Mouse (Mus musculus) heart, postnatal 0 days (tissue): ENCODE measurements around the gene Ecd. TPM values are rescaled to one million over a fixed set of nuclear protein-coding genes. Genes with fewer than 3 reads are reported as not detected.
"Not testable (repeated sequence)": the region's sequence is repeated elsewhere in the genome, so short reads cannot be mapped to it uniquely, and the experiment has no call there.

Experiments used
- ATAC-seq: fragments of 200-750 bp; cut with Nextera tagmentation; 2 replicates; pipeline ENCODE4 v1.8.0; 2017; ENCODE audit warnings: low read depth, moderate number of reproducible peaks, moderate library complexity; ENCODE audit not compliant: insufficient read depth
- DNase-seq: peaks from one replicate; pipeline ENCODE4 v3.0.0-alpha.2; 2016; ENCODE audit warnings: low spot score
- H3K27ac ChIP-seq: fragments of 300-500 bp; sonication (generic); 2 replicates; pipeline ENCODE4 v1.5.1; 2014; ENCODE audit warnings: low read depth, mild to moderate bottlenecking
- H3K27me3 ChIP-seq: fragments of 300-500 bp; sonication (generic); 2 replicates; pipeline ENCODE4 v1.6.1; 2014; ENCODE audit warnings: low read length, mixed read lengths; ENCODE audit not compliant: control insufficient read depth, insufficient read depth
- H3K36me3 ChIP-seq: fragments of 300-500 bp; sonication (generic); replicated peaks from 2 replicates; pipeline ENCODE4 v1.6.1; 2014; ENCODE audit warnings: low read length, mixed read lengths; ENCODE audit not compliant: control insufficient read depth, insufficient read depth
- H3K4me1 ChIP-seq: fragments of 300-500 bp; sonication (generic); 2 replicates; pipeline ENCODE4 v1.6.1; 2014; ENCODE audit warnings: antibody characterized with exemption; ENCODE audit not compliant: control insufficient read depth, insufficient read depth
- H3K4me2 ChIP-seq: fragments of 300-500 bp; sonication (generic); 2 replicates; pipeline ENCODE4 v1.6.1; 2014; ENCODE audit warnings: low read depth, mild to moderate bottlenecking, low read length, moderate library complexity
- H3K4me3 ChIP-seq: fragments of 300-500 bp; sonication (generic); 2 replicates; pipeline ENCODE4 v1.5.1; 2014; ENCODE audit warnings: low read depth, low read length
- H3K9ac ChIP-seq: fragments of 300-500 bp; sonication (generic); replicated peaks from 2 replicates; pipeline ENCODE4 v1.6.1; 2014; ENCODE audit warnings: low read depth, low read length, mixed read lengths
- H3K9me3 ChIP-seq: fragments of 300-500 bp; sonication (generic); replicated peaks from 2 replicates; pipeline ENCODE4 v1.6.1; 2016; ENCODE audit warnings: low read length; ENCODE audit not compliant: control insufficient read depth
- CTCF ChIP-seq: IDR thresholded peaks from 2 replicates; pipeline ENCODE4 v1.5.1; 2016; ENCODE audit warnings: antibody characterized with exemption, control low read depth, low read depth
- EP300 ChIP-seq: IDR thresholded peaks from 2 replicates; pipeline ENCODE4 v1.6.1; 2016; ENCODE audit warnings: antibody characterized with exemption, low read depth
- WGBS: fragments of 180-500 bp; shearing (Covaris S2); extraction: QIAGEN DNeasy Blood & Tissue Kit; methylation state at CpG from one replicate; pipeline ENCODE4 v1.1.7; 2014; 5-methylcytosine and 5-hydroxymethylcytosine counted together
- polyA plus RNA-seq: library from polyadenylated mRNA; unstranded; fragments of >200 nt; fragmentation: Nextera tagmentation; extraction: Ambion mirVana; gene quantifications from 2 replicates; pipeline ENCODE4 v1.2.1, GENCODE M21; 2015
- total RNA-seq: library from RNA; depleted of rRNA; stranded (reverse); fragments of >200 nt; gene quantifications from 2 replicates; pipeline ENCODE4 v1.2.3, GENCODE M21; 2014; ENCODE audit warnings: low replicate concordance

Ecd gene
- total and polyA plus RNA-seq, 2 experiments from 2014 or later: 19.1 to 24.3 TPM

DNA sequence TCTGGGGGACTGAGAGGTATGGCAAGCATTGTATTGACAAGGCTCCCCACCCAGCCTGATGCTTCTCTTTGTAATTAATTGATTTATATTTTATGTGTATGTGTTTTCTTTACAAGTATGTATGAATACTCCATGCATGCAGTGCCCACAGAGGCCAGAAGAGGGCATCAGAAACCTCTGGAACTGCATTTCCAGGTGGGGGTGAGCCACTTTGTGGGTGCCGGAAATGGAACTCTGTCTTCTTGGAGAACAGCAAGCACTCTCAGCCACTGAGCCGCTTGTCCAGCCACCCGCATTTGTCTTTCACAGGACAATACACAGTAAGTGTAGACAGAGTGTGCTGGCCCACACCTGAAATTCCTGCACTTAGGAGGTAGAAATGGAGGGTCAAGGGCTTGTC is 28.5 kb downstream of the Ecd start:
- DNase-seq (no peak), ATAC-seq (no peak)
- peaks cover 51% of the 10 kb centered on the region for H3K36me3 ChIP-seq

DNA sequence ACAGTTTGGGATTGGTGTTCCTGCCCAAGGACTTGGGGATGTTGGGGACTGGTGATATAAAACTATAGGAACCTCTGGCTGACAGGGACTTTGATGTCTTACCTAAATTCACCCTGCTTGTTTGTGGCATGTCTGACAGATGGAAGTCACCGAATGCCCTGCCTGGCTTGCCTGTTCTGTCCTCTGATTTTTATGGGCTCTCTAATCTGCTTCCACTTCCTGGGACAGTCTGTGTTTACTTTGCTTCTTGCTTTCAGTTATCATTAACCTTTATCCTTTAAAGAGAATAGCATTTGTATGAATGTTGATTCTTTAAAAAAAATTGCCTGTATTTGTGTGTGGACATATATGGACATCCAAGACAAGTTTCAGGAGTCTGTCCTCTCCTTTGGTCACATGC is 32.8 kb downstream of the Ecd start:
- H3K27me3 ChIP-seq: no peaks in the 10 kb centered on the region
- WGBS: 64% methylated on average over 1 of the region's 1 CpGs
- no peaks in the 10 kb centered on the region for H3K4me1 ChIP-seq
- H3K9me3 ChIP-seq: no peaks in the 10 kb centered on the region
- H3K4me3 ChIP-seq: no peak overlapping the region
- DNase-seq (no peak), ATAC-seq (no peak)
- H3K4me2 ChIP-seq: no peak overlapping the region
- H3K27ac ChIP-seq: no peak overlapping the region
- no peak for TF ChIP-seq EP300
- TF ChIP-seq CTCF: no peak
- H3K9ac ChIP-seq: no peak overlapping the region
- H3K36me3 ChIP-seq: peaks cover 58% of the 10 kb centered on the region

More for the DNA sequence above, 28.5 kb downstream of the Ecd start:
- no peaks in the 10 kb centered on the region for H3K27me3 ChIP-seq
- no peak overlapping the region for H3K27ac ChIP-seq
- 78% methylated on average over 3 of the region's 3 CpGs for WGBS
- no peak overlapping the region for H3K4me2 ChIP-seq
- H3K9me3 ChIP-seq: no peaks in the 10 kb centered on the region
- H3K9ac ChIP-seq: no peak overlapping the region
- H3K4me3 ChIP-seq: no peak overlapping the region
- TF ChIP-seq EP300 (no peak), CTCF (peak; percentile 41)
- H3K4me1 ChIP-seq: no peaks in the 10 kb centered on the region

DNA sequence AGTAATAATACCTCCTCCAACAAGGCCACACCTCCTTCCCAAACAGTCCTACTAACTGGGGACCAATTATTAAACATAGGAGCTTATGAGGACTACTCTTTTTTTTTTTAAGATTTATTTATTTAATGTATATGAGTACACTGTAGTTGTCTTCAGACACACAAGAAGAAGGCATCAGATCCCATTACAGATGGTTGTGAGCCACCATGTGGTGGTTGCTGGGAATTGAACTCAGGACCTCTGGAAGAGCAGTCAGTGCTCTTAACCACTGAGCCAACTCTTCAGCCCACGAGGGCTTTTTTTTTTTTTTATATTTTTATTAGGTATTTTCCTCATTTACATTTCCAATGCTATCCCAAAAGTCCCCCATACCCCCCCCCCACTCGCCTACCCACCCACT is 42.8 kb downstream of the Ecd start:
- not testable (repeated sequence) for DNase-seq, H3K4me3 ChIP-seq, H3K9me3 ChIP-seq, H3K27ac ChIP-seq, H3K27me3 ChIP-seq, H3K9ac ChIP-seq, ATAC-seq, H3K4me2 ChIP-seq, H3K4me1 ChIP-seq
- H3K36me3 ChIP-seq: peaks cover 36% of the 10 kb centered on the region
- 74% methylated on average over 2 of the region's 2 CpGs for WGBS

- TF ChIP-seq CTCF (no peak), EP300 (no peak)
Observed at GRCm38 (mm10) chr14:20298131-20298530, 49.8 kb downstream of the Ecd start.

DNA sequence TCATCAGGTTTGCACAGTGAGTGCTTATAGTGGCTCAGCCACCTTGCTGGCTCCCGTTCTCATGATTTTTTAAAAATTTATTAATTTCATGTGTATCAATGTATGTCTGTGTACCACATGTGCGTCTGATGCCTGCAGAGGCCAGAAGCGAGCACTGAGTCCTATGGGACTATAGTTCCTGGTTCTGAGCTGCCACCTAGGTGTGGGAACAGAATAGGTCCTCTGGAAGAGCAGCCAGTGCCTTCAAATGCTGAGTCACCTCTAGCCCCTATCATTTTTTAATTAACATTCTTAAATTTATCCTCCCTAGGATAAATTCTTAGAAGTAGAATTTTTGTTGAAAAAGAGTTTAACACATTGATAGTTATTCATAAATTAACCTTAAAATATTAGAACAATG is 50.3 kb downstream of the Ecd start:
- Histone ChIP-seq H3K27me3 (no peaks in the 10 kb centered on the region), H3K4me1 (0 out of 2 replicates have a peak, but pooled peaks cover 5% of the 10 kb centered on the region), H3K4me3 (no peak overlapping the region), H3K9me3 (no peaks in the 10 kb centered on the region), H3K27ac (no peak overlapping the region), H3K36me3 (no peaks in the 10 kb centered on the region), H3K9ac (no peak overlapping the region), H3K4me2 (no peak overlapping the region)
- WGBS: 73% methylated on average over 3 of the region's 3 CpGs
- TF ChIP-seq CTCF (no peak), EP300 (no peak)
- DNase-seq: no peak
- ATAC-seq: no peak

More at GRCm38 (mm10) chr14:20298131-20298530, 49.8 kb downstream of the Ecd start:
- Histone ChIP-seq H3K4me3 (no peak overlapping the region), H3K9ac (no peak overlapping the region), H3K4me2 (no peak overlapping the region), H3K27ac (no peak overlapping the region), H3K27me3 (no peaks in the 10 kb centered on the region), H3K4me1 (0 out of 2 replicates have a peak, but pooled peaks cover 5% of the 10 kb centered on the region), H3K36me3 (no peaks in the 10 kb centered on the region), H3K9me3 (no peaks in the 10 kb centered on the region)
- 58% methylated on average over 3 of the region's 3 CpGs for WGBS
- DNase-seq (peak; percentile 30), ATAC-seq (no peak)

GRCm38 (mm10) chr14:20294947-20295346 is 53.0 kb downstream of the Ecd start:
- 37% methylated on average over 8 of the region's 8 CpGs for WGBS
- Histone ChIP-seq H3K27me3 (no peaks in the 10 kb centered on the region), H3K9ac (peak overlapping the region; percentile 70), H3K9me3 (no peaks in the 10 kb centered on the region), H3K4me3 (peak overlapping the region; percentile 82), H3K36me3 (no peaks in the 10 kb centered on the region), H3K4me2 (peak overlapping the region; percentile 62), H3K27ac (peak overlapping the region; percentile 48; the same call in 1 of the 2 replicates), H3K4me1 (0 out of 2 replicates have a peak, but pooled peaks cover 5% of the 10 kb centered on the region)
- no peak for DNase-seq
- no peak for TF ChIP-seq EP300
- TF ChIP-seq CTCF: no peak
- ATAC-seq: no peak
